Mouse (Mus musculus) brown adipose tissue, adult 24 weeks (tissue): ENCODE data around the gene Htr7. TPM values are rescaled to one million over a fixed set of nuclear protein-coding genes. Genes with fewer than 3 reads are reported as not detected.

Experiments used
- H3K27ac ChIP-seq: fragments of 200-500 bp; replicated peaks from 2 replicates; pipeline ENCODE4 v1.5.1; 2012; ENCODE audit warnings: low read depth, mild to moderate bottlenecking, low read length
- H3K4me1 ChIP-seq: fragments of 200-500 bp; 2 replicates; pipeline ENCODE4 v1.6.1; 2012; ENCODE audit warnings: low read length, mixed read lengths; ENCODE audit not compliant: control insufficient read depth, insufficient read depth, insufficient read length
- H3K4me3 ChIP-seq: fragments of 200-500 bp; 2 replicates; pipeline ENCODE4 v1.5.1; 2012; ENCODE audit warnings: low read depth, mild to moderate bottlenecking, low read length, moderate library complexity; ENCODE audit not compliant: insufficient read depth
- polyA plus RNA-seq: library from polyadenylated mRNA; stranded (reverse); fragments of >200 nt; gene quantifications from 2 replicates; pipeline ENCODE4 v1.2.4, GENCODE M21; 2012; ENCODE audit not compliant: missing spikeins, insufficient read depth, insufficient read length

Gene Htr7
- polyA plus RNA-seq = not detected in 2 replicates

- no peaks in the 10 kb centered on the region for H3K4me1 ChIP-seq
- H3K4me3 ChIP-seq = peak within 1 kb of the TSS; percentile 43
- H3K27ac ChIP-seq = no peak within 1 kb of the TSS
Observed at GRCm38 (mm10) chr19:36057231-36057811, at the start of gene Htr7. Htr7 (minus strand) TSS chr19:36057507.

- H3K4me3 ChIP-seq = no peak overlapping the region
- no peak overlapping the region for H3K27ac ChIP-seq
- no peaks in the 10 kb centered on the region for H3K4me1 ChIP-seq
Observed at GRCm38 (mm10) chr19:36103909-36104308, 46.6 kb upstream of the Htr7 start.

GRCm38 (mm10) chr19:36098916-36099315 is 41.6 kb upstream of the Htr7 start:
- Histone ChIP-seq H3K4me1 (no peaks in the 10 kb centered on the region), H3K27ac (no peak overlapping the region), H3K4me3 (no peak overlapping the region)

- no peaks in the 10 kb centered on the region for H3K4me1 ChIP-seq
- no peak overlapping the region for H3K27ac ChIP-seq
- no peak overlapping the region for H3K4me3 ChIP-seq
Observed at GRCm38 (mm10) chr19:36098265-36098664, 41.0 kb upstream of the Htr7 start.

- Histone ChIP-seq H3K4me1 (no peaks in the 10 kb centered on the region), H3K27ac (no peak overlapping the region), H3K4me3 (no peak overlapping the region)
Observed at GRCm38 (mm10) chr19:36097194-36097593, 39.9 kb upstream of the Htr7 start.

- no peak overlapping the region for H3K27ac ChIP-seq
- H3K4me3 ChIP-seq = no peak overlapping the region
- no peaks in the 10 kb centered on the region for H3K4me1 ChIP-seq
Observed at GRCm38 (mm10) chr19:36090781-36091180, 33.5 kb upstream of the Htr7 start.

GRCm38 (mm10) chr19:36083262-36084225 is 26.2 kb upstream of the Htr7 start, which contains the start of gene Rpp30:
Rpp30 (plus strand) TSS chr19:36083716.
- Histone ChIP-seq H3K27ac (no peak within 1 kb of the TSS), H3K4me1 (no peaks in the 10 kb centered on the region), H3K4me3 (peak within 1 kb of the TSS; percentile 89)

- peak overlapping the region; percentile 42; the same call in 1 of the 2 replicates for H3K4me3 ChIP-seq
- H3K4me1 ChIP-seq = no peaks in the 10 kb centered on the region
- H3K27ac ChIP-seq = no peak overlapping the region
Observed at GRCm38 (mm10) chr19:36082606-36083261, 25.4 kb upstream of the Htr7 start.

- H3K27ac ChIP-seq = no peak overlapping the region
- H3K4me1 ChIP-seq = no peaks in the 10 kb centered on the region
- H3K4me3 ChIP-seq = no peak overlapping the region
Observed at GRCm38 (mm10) chr19:36062801-36063529, 5.7 kb upstream of the Htr7 start.

GRCm38 (mm10) chr19:36056502-36057221 is 645 bp downstream of the Htr7 start:
- Histone ChIP-seq H3K4me3 (peak overlapping the region; percentile 43), H3K4me1 (no peaks in the 10 kb centered on the region), H3K27ac (no peak overlapping the region)

GRCm38 (mm10) chr19:36046046-36046445 is 11.3 kb downstream of the Htr7 start:
- H3K27ac ChIP-seq = no peak overlapping the region
- no peak overlapping the region for H3K4me3 ChIP-seq
- H3K4me1 ChIP-seq = no peaks in the 10 kb centered on the region

- H3K4me3 ChIP-seq = no peak overlapping the region
- H3K4me1 ChIP-seq = no peaks in the 10 kb centered on the region
- H3K27ac ChIP-seq = no peak overlapping the region
Observed at GRCm38 (mm10) chr19:36014836-36015235, 42.5 kb downstream of the Htr7 start.

GRCm38 (mm10) chr19:36006277-36006676 is 51.0 kb downstream of the Htr7 start:
- H3K4me3 ChIP-seq = no peak overlapping the region
- H3K27ac ChIP-seq = no peak overlapping the region

GRCm38 (mm10) chr19:36004961-36005360 is 52.3 kb downstream of the Htr7 start:
- H3K4me1 ChIP-seq = no peaks in the 10 kb centered on the region
- no peak overlapping the region for H3K27ac ChIP-seq
- H3K4me3 ChIP-seq = no peak overlapping the region

More at GRCm38 (mm10) chr19:36006277-36006676, 51.0 kb downstream of the Htr7 start:
- no peaks in the 10 kb centered on the region for H3K4me1 ChIP-seq
